Mouse (Mus musculus): Measurements from ENCODE around the gene Pde4c. TPM values are rescaled to one million over a fixed set of nuclear protein-coding genes. Genes with fewer than 3 reads are reported as not detected.

The Pde4c gene
- polyA plus RNA-seq, 1 experiment from 2014 or later = 0.08 TPM

- H3K27me3 ChIP-seq (ENCODE audit: control insufficient read depth, insufficient read depth, low read length) = peaks cover 52% of the 10 kb centered on the region
- H3K9me3 ChIP-seq (ENCODE audit: control insufficient read depth, low read length) = no peaks in the 10 kb centered on the region
- no peak overlapping the region for H3K4me3 ChIP-seq (ENCODE audit: low read depth, low read length)
- H3K27ac ChIP-seq (replicated peaks; ENCODE audit: low read depth, low read length) = no peak overlapping the region
- no peaks in the 10 kb centered on the region for H3K36me3 ChIP-seq (ENCODE audit: control insufficient read depth, insufficient read depth, low read length)
- ATAC-seq (ENCODE audit: insufficient number of reproducible peaks, low FRiP score, low TSS enrichment, low read depth) (no peak), DNase-seq (ENCODE audit: low spot score) (no peak)
- no peak overlapping the region for H3K4me2 ChIP-seq (ENCODE audit: low read depth, severe bottlenecking)
- peaks cover 9% of the 10 kb centered on the region for H3K4me1 ChIP-seq (ENCODE audit: control insufficient read depth, insufficient read depth, low read length)
- WGBS = 69% methylated on average over 9 of the region's 9 CpGs
- no peak overlapping the region for H3K9ac ChIP-seq (ENCODE audit: low read length)
These were observed 23.2 kb downstream of the Pde4c start for GRCm38 (mm10) chr8:70746676-70747075.

DNA sequence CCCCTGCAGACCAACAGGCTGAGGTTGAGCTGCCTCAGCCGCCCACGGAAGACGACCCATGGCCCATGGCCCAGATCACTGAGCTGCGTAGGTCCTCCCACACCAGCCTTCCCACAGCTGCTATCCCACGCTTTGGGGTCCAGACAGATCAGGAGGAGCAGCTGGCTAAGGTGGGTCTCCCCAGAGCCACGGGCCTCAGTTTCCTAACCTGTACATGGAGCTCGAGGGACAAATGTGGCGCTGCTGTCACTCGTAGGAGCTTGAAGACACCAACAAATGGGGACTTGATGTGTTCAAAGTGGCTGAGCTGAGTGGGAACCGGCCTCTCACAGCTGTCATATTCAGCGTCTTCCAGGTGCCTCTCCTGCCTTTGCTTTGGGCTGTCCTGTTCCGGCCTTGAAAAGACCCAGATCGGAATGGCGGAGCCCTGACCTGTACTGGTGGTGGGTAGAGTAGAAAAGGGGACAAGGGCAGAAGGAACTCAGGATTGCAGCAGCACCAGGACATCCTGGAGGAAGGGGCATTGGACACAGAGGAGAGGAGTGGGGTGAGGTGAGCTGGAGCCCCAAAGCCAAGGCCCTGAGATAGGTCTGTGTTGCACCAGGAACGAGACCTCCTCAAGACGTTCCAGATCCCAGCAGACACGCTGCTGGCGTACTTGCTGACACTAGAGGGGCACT lies 23.8 kb downstream of the Pde4c start:
- Histone ChIP-seq H3K4me2 (ENCODE audit: low read depth, severe bottlenecking) (no peak overlapping the region), H3K4me1 (ENCODE audit: control insufficient read depth, insufficient read depth, low read length) (peaks cover 9% of the 10 kb centered on the region), H3K9ac (ENCODE audit: low read length) (no peak overlapping the region), H3K27me3 (ENCODE audit: control insufficient read depth, insufficient read depth, low read length) (peaks cover 47% of the 10 kb centered on the region), H3K27ac (replicated peaks; ENCODE audit: low read depth, low read length) (no peak overlapping the region), H3K4me3 (ENCODE audit: low read depth, low read length) (no peak overlapping the region), H3K9me3 (ENCODE audit: control insufficient read depth, low read length) (no peaks in the 10 kb centered on the region), H3K36me3 (ENCODE audit: control insufficient read depth, insufficient read depth, low read length) (no peaks in the 10 kb centered on the region)
- WGBS = 86% methylated on average over 18 of the region's 18 CpGs
- ATAC-seq (ENCODE audit: insufficient number of reproducible peaks, low FRiP score, low TSS enrichment, low read depth) = no peak
- DNase-seq (ENCODE audit: low spot score) = no peak

- ATAC-seq (ENCODE audit: insufficient number of reproducible peaks, low FRiP score, low TSS enrichment, low read depth) (no peak), DNase-seq (ENCODE audit: low spot score) (no peak)
- peaks cover 36% of the 10 kb centered on the region for H3K27me3 ChIP-seq (ENCODE audit: control insufficient read depth, insufficient read depth, low read length)
- 87% methylated on average over 23 of the region's 23 CpGs for WGBS
- no peak overlapping the region for H3K27ac ChIP-seq (replicated peaks; ENCODE audit: low read depth, low read length)
- H3K9ac ChIP-seq (ENCODE audit: low read length) = no peak overlapping the region
- H3K4me2 ChIP-seq (ENCODE audit: low read depth, severe bottlenecking) = no peak overlapping the region
- no peaks in the 10 kb centered on the region for H3K36me3 ChIP-seq (ENCODE audit: control insufficient read depth, insufficient read depth, low read length)
- no peak overlapping the region for H3K4me3 ChIP-seq (ENCODE audit: low read depth, low read length)
- H3K4me1 ChIP-seq (ENCODE audit: control insufficient read depth, insufficient read depth, low read length) = peaks cover 8% of the 10 kb centered on the region
- no peaks in the 10 kb centered on the region for H3K9me3 ChIP-seq (ENCODE audit: control insufficient read depth, low read length)
These were observed 25.0 kb downstream of the Pde4c start for GRCm38 (mm10) chr8:70748246-70749096.

DNA sequence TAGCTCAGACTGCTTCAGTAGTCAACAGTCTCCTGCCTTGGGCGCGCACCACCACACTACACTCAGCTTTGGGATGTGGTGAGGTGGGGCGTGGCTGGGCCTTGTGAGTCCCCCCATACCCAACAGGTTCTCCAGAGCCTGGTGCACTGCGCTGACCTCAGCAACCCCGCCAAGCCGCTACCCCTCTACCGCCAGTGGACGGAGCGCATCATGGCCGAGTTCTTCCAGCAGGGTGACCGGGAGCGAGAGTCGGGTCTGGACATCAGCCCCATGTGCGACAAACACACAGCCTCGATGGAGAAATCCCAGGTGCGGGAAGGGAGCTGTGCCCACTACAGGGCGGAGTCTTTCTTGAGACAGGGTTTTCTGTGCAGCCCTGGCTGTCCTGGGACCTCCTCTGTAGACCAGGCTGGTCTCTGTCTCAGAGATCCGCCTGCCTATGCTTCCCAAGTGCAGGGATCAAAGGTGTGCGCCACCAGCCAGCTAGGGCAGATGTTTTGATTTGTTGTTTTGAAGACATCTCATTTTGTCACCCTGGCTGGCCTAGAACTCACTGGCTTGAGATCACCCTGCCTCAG lies 25.7 kb downstream of the Pde4c start:
- Histone ChIP-seq H3K36me3 (ENCODE audit: control insufficient read depth, insufficient read depth, low read length) (no peaks in the 10 kb centered on the region), H3K27ac (replicated peaks; ENCODE audit: low read depth, low read length) (no peak overlapping the region), H3K27me3 (ENCODE audit: control insufficient read depth, insufficient read depth, low read length) (peaks cover 29% of the 10 kb centered on the region), H3K4me3 (ENCODE audit: low read depth, low read length) (no peak overlapping the region), H3K9ac (ENCODE audit: low read length) (no peak overlapping the region), H3K4me2 (ENCODE audit: low read depth, severe bottlenecking) (no peak overlapping the region), H3K4me1 (ENCODE audit: control insufficient read depth, insufficient read depth, low read length) (peaks cover 6% of the 10 kb centered on the region), H3K9me3 (ENCODE audit: control insufficient read depth, low read length) (no peaks in the 10 kb centered on the region)
- WGBS = 79% methylated on average over 19 of the region's 19 CpGs
- ATAC-seq (ENCODE audit: insufficient number of reproducible peaks, low FRiP score, low TSS enrichment, low read depth) (no peak), DNase-seq (ENCODE audit: low spot score) (no peak)

DNA sequence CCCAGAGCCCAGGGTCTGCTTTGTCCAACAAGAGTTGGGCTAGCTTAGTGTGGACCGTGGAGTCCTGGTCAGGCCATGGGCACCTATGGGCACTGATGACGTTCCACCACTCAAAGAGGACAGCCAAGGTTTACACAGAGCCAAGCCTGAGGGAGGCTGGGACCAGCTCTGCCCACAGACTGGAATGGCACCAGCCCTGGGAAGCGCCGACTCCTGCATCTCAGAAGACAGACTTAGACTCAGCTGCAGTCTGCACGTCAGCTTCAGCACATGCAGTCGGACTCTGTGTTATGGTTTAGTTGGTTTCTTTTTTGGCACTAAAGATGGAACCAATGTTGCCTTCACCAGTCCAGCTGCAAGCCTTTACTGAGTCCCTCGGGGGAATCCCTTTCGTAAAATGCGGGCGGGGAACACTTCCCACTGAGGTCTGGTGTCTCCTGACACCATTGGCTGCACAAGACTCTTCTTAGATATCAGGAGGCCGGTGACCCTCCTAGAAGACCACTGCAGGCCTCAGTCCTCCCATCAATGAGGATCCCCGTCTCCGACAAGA lies 26.7 kb downstream of the Pde4c start:
- Histone ChIP-seq H3K9ac (ENCODE audit: low read length) (no peak overlapping the region), H3K36me3 (ENCODE audit: control insufficient read depth, insufficient read depth, low read length) (no peaks in the 10 kb centered on the region), H3K4me1 (ENCODE audit: control insufficient read depth, insufficient read depth, low read length) (peaks cover 9% of the 10 kb centered on the region), H3K9me3 (ENCODE audit: control insufficient read depth, low read length) (no peaks in the 10 kb centered on the region), H3K4me2 (ENCODE audit: low read depth, severe bottlenecking) (no peak overlapping the region), H3K4me3 (ENCODE audit: low read depth, low read length) (no peak overlapping the region), H3K27me3 (ENCODE audit: control insufficient read depth, insufficient read depth, low read length) (peaks cover 23% of the 10 kb centered on the region), H3K27ac (replicated peaks; ENCODE audit: low read depth, low read length) (no peak overlapping the region)
- no peak for DNase-seq (ENCODE audit: low spot score)
- ATAC-seq (ENCODE audit: insufficient number of reproducible peaks, low FRiP score, low TSS enrichment, low read depth) = no peak
- WGBS = 88% methylated on average over 13 of the region's 13 CpGs

DNA sequence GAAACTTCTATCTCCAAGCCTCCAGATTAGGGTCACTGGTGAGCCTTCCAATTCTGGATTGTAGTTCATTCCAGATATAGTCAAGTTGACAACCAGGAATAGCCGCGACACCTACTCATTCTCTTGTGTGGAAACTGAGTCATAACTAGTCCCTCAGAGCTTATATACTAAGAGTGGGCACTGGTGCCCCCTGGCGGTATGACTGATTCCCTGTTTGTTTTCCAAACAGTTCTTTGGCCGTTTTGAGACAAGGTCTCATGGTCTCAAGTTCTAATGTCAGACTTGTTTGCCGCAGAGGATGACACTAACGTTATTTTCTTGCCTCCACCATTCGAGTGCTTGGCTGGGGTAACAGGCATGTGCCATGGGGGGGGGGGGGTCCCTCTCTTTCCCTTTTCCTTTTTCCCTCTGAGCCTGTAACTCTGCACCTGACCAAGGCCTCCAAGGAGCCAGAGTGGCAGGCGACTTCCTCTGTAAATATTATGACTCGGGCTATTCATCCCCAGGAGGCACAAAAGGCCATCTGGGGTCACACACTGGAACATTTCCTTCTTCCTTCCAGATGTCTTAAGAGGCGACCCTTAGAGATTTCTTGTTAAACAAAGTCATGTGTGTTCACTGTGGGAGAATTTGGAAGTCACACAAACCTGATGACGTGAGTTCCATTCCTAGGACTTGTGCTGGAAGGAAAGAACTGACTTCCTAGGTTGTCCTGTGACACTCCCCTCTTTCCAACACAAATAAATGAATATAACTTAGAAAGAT lies 28.7 kb downstream of the Pde4c start:
- H3K4me3 ChIP-seq (ENCODE audit: low read depth, low read length) = no peak overlapping the region
- H3K4me2 ChIP-seq (ENCODE audit: low read depth, severe bottlenecking) = no peak overlapping the region
- DNase-seq (ENCODE audit: low spot score) (peak; percentile 79), ATAC-seq (ENCODE audit: insufficient number of reproducible peaks, low FRiP score, low TSS enrichment, low read depth) (no peak)
- H3K4me1 ChIP-seq (ENCODE audit: control insufficient read depth, insufficient read depth, low read length) = peaks cover 11% of the 10 kb centered on the region
- 22% methylated on average over 11 of the region's 11 CpGs for WGBS
- no peaks in the 10 kb centered on the region; the same call in 1 of the 2 replicates for H3K36me3 ChIP-seq (ENCODE audit: control insufficient read depth, insufficient read depth, low read length)
- H3K9ac ChIP-seq (ENCODE audit: low read length) = no peak overlapping the region
- peaks cover 6% of the 10 kb centered on the region for H3K27me3 ChIP-seq (ENCODE audit: control insufficient read depth, insufficient read depth, low read length)
- no peaks in the 10 kb centered on the region for H3K9me3 ChIP-seq (ENCODE audit: control insufficient read depth, low read length)
- H3K27ac ChIP-seq (replicated peaks; ENCODE audit: low read depth, low read length) = no peak overlapping the region

DNA sequence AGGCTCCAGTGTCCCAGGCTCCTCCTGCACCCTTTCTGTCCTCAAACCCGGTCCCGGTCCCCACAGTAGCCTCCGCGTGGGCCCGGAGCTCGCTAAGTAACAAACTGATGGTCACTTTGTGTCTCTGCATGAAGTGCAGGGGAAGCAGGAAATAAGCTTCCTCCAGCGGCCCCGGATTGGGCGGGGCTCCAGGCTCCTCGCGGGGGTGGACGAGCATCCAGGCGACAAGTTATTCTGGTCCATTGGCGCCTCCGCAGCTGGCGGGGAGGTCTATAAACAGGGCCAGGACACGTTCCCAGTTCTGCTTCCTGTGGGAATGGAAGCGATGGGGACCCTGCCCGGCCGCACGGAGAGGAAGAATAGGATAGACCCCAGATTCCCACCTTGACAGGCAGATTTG lies 29.6 kb downstream of the Pde4c start:
- ATAC-seq (ENCODE audit: insufficient number of reproducible peaks, low FRiP score, low TSS enrichment, low read depth) (no peak), DNase-seq (ENCODE audit: low spot score) (peak; percentile 55)
- H3K27me3 ChIP-seq (ENCODE audit: control insufficient read depth, insufficient read depth, low read length) = no peaks in the 10 kb centered on the region; the same call in 1 of the 2 replicates
- peak overlapping the region; percentile 37; the same call in 1 of the 2 replicates for H3K9ac ChIP-seq (ENCODE audit: low read length)
- H3K27ac ChIP-seq (replicated peaks; ENCODE audit: low read depth, low read length) = peak overlapping the region; percentile 58; the same call in 1 of the 2 replicates
- WGBS = 19% methylated on average over 21 of the region's 21 CpGs
- H3K4me1 ChIP-seq (ENCODE audit: control insufficient read depth, insufficient read depth, low read length) = peaks cover 11% of the 10 kb centered on the region
- no peaks in the 10 kb centered on the region; the same call in 1 of the 2 replicates for H3K36me3 ChIP-seq (ENCODE audit: control insufficient read depth, insufficient read depth, low read length)
- H3K4me3 ChIP-seq (ENCODE audit: low read depth, low read length) = no peak overlapping the region
- H3K9me3 ChIP-seq (ENCODE audit: control insufficient read depth, low read length) = no peaks in the 10 kb centered on the region
- peak overlapping the region; percentile 22; the same call in 1 of the 2 replicates for H3K4me2 ChIP-seq (ENCODE audit: low read depth, severe bottlenecking)
